Mouse (Mus musculus) MEL (cell line): ENCODE data around the gene Zfp583. TPM values are rescaled to one million over a fixed set of nuclear protein-coding genes. Genes with fewer than 3 reads are reported as not detected.

Experiments used
- DNase-seq: peaks from one replicate; pipeline ENCODE4 v3.0.0; 2011; ENCODE audit warnings: low read depth, low spot score
- H3K27ac ChIP-seq: 2 replicates; pipeline ENCODE4 v1.5.1; 2012; ENCODE audit warnings: low read depth, mild to moderate bottlenecking, control low read depth, low read length, moderate library complexity; ENCODE audit not compliant: control insufficient read depth
- H3K27me3 ChIP-seq, 2 experiments: fragments of 150-350 bp in 1 of 2; sonication (generic) in 1 of 2; 2 replicates each; pipeline ENCODE4 v1.6.1; 2012; ENCODE audit warnings: low read length in 2 of 2, mild to moderate bottlenecking in 2 of 2, improper control_type of control experiment in 1 of 2, moderate library complexity in 1 of 2; ENCODE audit not compliant: insufficient read depth in 2 of 2, control insufficient read depth in 1 of 2
- H3K36me3 ChIP-seq, 2 experiments: 2 replicates each; pipeline ENCODE4 v1.6.1; 2012 to 2014; ENCODE audit warnings: low read length in 2 of 2, improper control_type of control experiment in 1 of 2, inconsistent platforms in 1 of 2, mild to moderate bottlenecking in 1 of 2; ENCODE audit not compliant: insufficient read depth in 2 of 2, control insufficient read depth in 1 of 2
- H3K4me1 ChIP-seq, 2 experiments: fragments of 150-350 bp in 1 of 2; sonication (generic) in 1 of 2; 2 replicates each; pipeline ENCODE4 v1.6.1; 2012; ENCODE audit warnings: low read length in 2 of 2, improper control_type of control experiment in 1 of 2, mild to moderate bottlenecking in 1 of 2; ENCODE audit not compliant: insufficient read depth in 2 of 2, control insufficient read depth in 1 of 2
- H3K4me3 ChIP-seq, 2 experiments: fragments of 150-350 bp in 1 of 2; sonication (generic) in 1 of 2; 2 replicates each; pipeline ENCODE4 v1.5.1; 2012; ENCODE audit warnings: low read depth in 2 of 2, low read length in 2 of 2, mild to moderate bottlenecking in 2 of 2, moderate library complexity in 2 of 2, control low read depth in 1 of 2, improper control_type of control experiment in 1 of 2; ENCODE audit not compliant: control insufficient read depth in 1 of 2, insufficient read depth in 1 of 2
- H3K79me2 ChIP-seq: 2 replicates; pipeline ENCODE4 v1.6.1; 2012; ENCODE audit warnings: mild to moderate bottlenecking, low read length, moderate library complexity; ENCODE audit not compliant: control insufficient read depth, poor library complexity, insufficient read depth
- H3K9ac ChIP-seq: 2 replicates; pipeline ENCODE4 v1.6.1; 2012; ENCODE audit warnings: low read depth, mild to moderate bottlenecking, control low read depth, low read length, moderate library complexity; ENCODE audit not compliant: control insufficient read depth, poor library complexity, severe bottlenecking
- H3K9me3 ChIP-seq: fragments of 150-350 bp; sonication (generic); replicated peaks from 2 replicates; pipeline ENCODE4 v1.6.1; 2012; ENCODE audit warnings: mild to moderate bottlenecking, low read length, improper control_type of control experiment, moderate library complexity; ENCODE audit not compliant: insufficient read depth
- CTCF ChIP-seq, 3 experiments: IDR thresholded peaks in 2 of 3; conservative IDR thresholded peaks in 1 of 3; 2 replicates each; pipeline ENCODE4 v1.5.1; 2011 to 2012; ENCODE audit warnings: low read length in 3 of 3, low read depth in 2 of 3, mild to moderate bottlenecking in 2 of 3, improper control_type of control experiment in 1 of 3, inconsistent platforms in 1 of 3, mixed read lengths in 1 of 3, moderate library complexity in 1 of 3; ENCODE audit not compliant: control insufficient read depth in 1 of 3, insufficient read depth in 1 of 3, poor library complexity in 1 of 3, severe bottlenecking in 1 of 3
- ELF1 ChIP-seq: IDR thresholded peaks from 2 replicates; pipeline ENCODE4 v1.6.1; 2014; ENCODE audit warnings: low read depth, mild to moderate bottlenecking, inconsistent platforms, low read length, improper control_type of control experiment, moderate library complexity
- HCFC1 ChIP-seq: IDR thresholded peaks from 2 replicates; pipeline ENCODE4 v1.6.1; 2012; ENCODE audit warnings: low read depth, mild to moderate bottlenecking, inconsistent platforms, low read length, improper control_type of control experiment, moderate library complexity
- MAFK ChIP-seq: IDR thresholded peaks from 2 replicates; pipeline ENCODE4 v1.6.1; 2011; ENCODE audit warnings: low read depth, mild to moderate bottlenecking, low read length, improper control_type of control experiment, borderline replicate concordance
- MXI1 ChIP-seq: IDR thresholded peaks from 2 replicates; pipeline ENCODE4 v1.6.1; 2011; ENCODE audit warnings: mild to moderate bottlenecking, low read depth, low read length, improper control_type of control experiment
- MYC ChIP-seq: IDR thresholded peaks from 2 replicates; pipeline ENCODE4 v1.6.1; 2011; ENCODE audit warnings: low read depth, mild to moderate bottlenecking, low read length, improper control_type of control experiment, moderate library complexity
- RAD21 ChIP-seq: IDR thresholded peaks from 2 replicates; pipeline ENCODE4 v1.6.1; 2011; ENCODE audit warnings: mild to moderate bottlenecking, low read depth, low read length, improper control_type of control experiment
- SIN3A ChIP-seq: IDR thresholded peaks from 2 replicates; pipeline ENCODE4 v1.6.1; 2012; ENCODE audit warnings: low read length, improper control_type of control experiment, inconsistent platforms
- SMC3 ChIP-seq: IDR thresholded peaks from 2 replicates; pipeline ENCODE4 v1.6.1; 2011; ENCODE audit warnings: low read depth, low read length, improper control_type of control experiment
- polyA plus RNA-seq, 2 experiments: library from polyadenylated mRNA; stranded (reverse) in 1 of 2; unstranded in 1 of 2; fragments of >175 nt in 1 of 2; fragments of >200 nt in 1 of 2; gene quantifications; 2 replicates each; pipeline versions ENCODE4 v1.2.1 to v1.2.4; 2012; ENCODE audit warnings: low replicate concordance in 2 of 2, low read depth in 1 of 2; ENCODE audit not compliant: insufficient read length in 2 of 2, insufficient read depth in 1 of 2, missing spikeins in 1 of 2
- total RNA-seq: library from RNA; depleted of rRNA; stranded (reverse); fragments of 300-350 nt; gene quantifications from 2 replicates; pipeline ENCODE4 v1.2.3, GENCODE M21; 2012; rRNA removed

The Zfp583 gene
- total and polyA plus RNA-seq, 3 experiments = not detected

GRCm38 (mm10) chr7:6277906-6278305, 53.2 kb downstream of the Zfp583 start (continued):
- no peak for TF ChIP-seq MAFK

GRCm38 (mm10) chr7:6265695-6266094, 65.4 kb downstream of the Zfp583 start:
- Histone ChIP-seq H3K27ac (no peak overlapping the region), H3K4me3 (no peak overlapping the region), H3K27me3 (no peaks in the 10 kb centered on the region), H3K9ac (no peak overlapping the region), H3K9me3 (no peaks in the 10 kb centered on the region), H3K79me2 (no peaks in the 10 kb centered on the region), H3K36me3 (no peaks in the 10 kb centered on the region), H3K4me1 (no peaks in the 10 kb centered on the region)
- peak; percentile 69 for DNase-seq
- peak; percentile 73 for TF ChIP-seq ELF1
- TF ChIP-seq SMC3 = peak; percentile 57
- TF ChIP-seq CTCF (IDR thresholded peaks at IDR 0.05 in 2 of 3, conservative IDR thresholded peaks at IDR 0.05 in 1 of 3; ENCODE audit: control insufficient read depth in 1 of 3, insufficient read depth in 1 of 3, low read depth in 2 of 3, low read length in 3 of 3, poor library complexity in 1 of 3, severe bottlenecking in 1 of 3) = peak; percentile 41 to 79 (median 61); a peak in 5 of 6 replicates
- no peak for TF ChIP-seq MYC
- TF ChIP-seq SIN3A = no peak
- no peak for TF ChIP-seq MXI1
- TF ChIP-seq HCFC1 = no peak
- TF ChIP-seq RAD21 = peak; percentile 12

Other genes with a start within 250 kb of the Zfp583 start
- 19.3 and 22.7 TPM in 2 replicates for gene Zfp787, start 175.3 kb downstream of the Zfp583 start, total RNA-seq
- gene Zfp787, start 175.3 kb downstream of the Zfp583 start, polyA plus RNA-seq = 10 to 100 TPM in 1 of 2 experiments, not detected in 1; 28.8 TPM
- gene Zfp444, start 159.1 kb downstream of the Zfp583 start, total RNA-seq = 16.2 and 18.2 TPM in 2 replicates
- gene Zfp444, start 159.1 kb downstream of the Zfp583 start, polyA plus RNA-seq = 10 to 100 TPM in 1 of 2 experiments, not detected in 1; 24.2 TPM
- not detected in 2 replicates for gene Galp, start 134.2 kb downstream of the Zfp583 start, total RNA-seq
- gene Galp, start 134.2 kb downstream of the Zfp583 start, polyA plus RNA-seq = not detected
- not detected in 2 replicates for gene Zscan5b, start 109.0 kb downstream of the Zfp583 start, total RNA-seq
- gene Zscan5b, start 109.0 kb downstream of the Zfp583 start, polyA plus RNA-seq = not detected
- gene Epp13, start 78.6 kb downstream of the Zfp583 start, total RNA-seq = not detected in 2 replicates
- gene Epp13, start 78.6 kb downstream of the Zfp583 start, polyA plus RNA-seq = under 1 TPM in 1 of 2 experiments, not detected in 1; 0.14 TPM
- gene Zfp667, start 44.7 kb downstream of the Zfp583 start, total RNA-seq = 3.4 and 3.9 TPM in 2 replicates
- 1 to 10 TPM in 1 of 2 experiments, not detected in 1; 5.3 TPM for gene Zfp667, start 44.7 kb downstream of the Zfp583 start, polyA plus RNA-seq
- not detected in 2 replicates for gene Gm3854, start 12.5 kb upstream of the Zfp583 start, total RNA-seq
- not detected for gene Gm3854, start 12.5 kb upstream of the Zfp583 start, polyA plus RNA-seq
- gene Zfp78, start 32.0 kb upstream of the Zfp583 start, total RNA-seq = 0.42 and 0.50 TPM in 2 replicates
- under 1 TPM in 1 of 2 experiments, not detected in 1; 0.67 TPM for gene Zfp78, start 32.0 kb upstream of the Zfp583 start, polyA plus RNA-seq
- gene Zfp28, start 52.0 kb upstream of the Zfp583 start, total RNA-seq = 1.6 and 2.8 TPM in 2 replicates
- 1 to 10 TPM in 1 of 2 experiments, not detected in 1; 3.3 TPM for gene Zfp28, start 52.0 kb upstream of the Zfp583 start, polyA plus RNA-seq
- gene Smim17, start 67.4 kb upstream of the Zfp583 start, total RNA-seq = not detected in 2 replicates
- not detected for gene Smim17, start 67.4 kb upstream of the Zfp583 start, polyA plus RNA-seq
- not detected in 2 replicates for gene Gm20715, start 79.0 kb upstream of the Zfp583 start, total RNA-seq
- not detected for gene Gm20715, start 79.0 kb upstream of the Zfp583 start, polyA plus RNA-seq
- not detected in 2 replicates for gene Olfr1344, start 107.4 kb upstream of the Zfp583 start, total RNA-seq
- gene Olfr1344, start 107.4 kb upstream of the Zfp583 start, polyA plus RNA-seq = not detected
- gene Olfr1336, start 124.9 kb upstream of the Zfp583 start, total RNA-seq = not detected in 2 replicates
- under 1 TPM in 1 of 2 experiments, not detected in 1; 0.01 TPM for gene Olfr1336, start 124.9 kb upstream of the Zfp583 start, polyA plus RNA-seq
- gene Olfr1346, start 135.8 kb upstream of the Zfp583 start, total RNA-seq = not detected in 2 replicates
- gene Olfr1346, start 135.8 kb upstream of the Zfp583 start, polyA plus RNA-seq = not detected
- gene Olfr5, start 155.7 kb upstream of the Zfp583 start, total RNA-seq = not detected in 2 replicates
- not detected for gene Olfr5, start 155.7 kb upstream of the Zfp583 start, polyA plus RNA-seq
- not detected in 2 replicates for gene Olfr1347, start 168.5 kb upstream of the Zfp583 start, total RNA-seq
- not detected for gene Olfr1347, start 168.5 kb upstream of the Zfp583 start, polyA plus RNA-seq
- not detected in 2 replicates for gene Olfr1348, start 177.5 kb upstream of the Zfp583 start, total RNA-seq
- gene Olfr1348, start 177.5 kb upstream of the Zfp583 start, polyA plus RNA-seq = not detected
- gene Olfr1349, start 191.7 kb upstream of the Zfp583 start, total RNA-seq = not detected in 2 replicates
- not detected for gene Olfr1349, start 191.7 kb upstream of the Zfp583 start, polyA plus RNA-seq
- not detected in 2 replicates for gene Olfr1350, start 233.6 kb upstream of the Zfp583 start, total RNA-seq
- gene Olfr1350, start 233.6 kb upstream of the Zfp583 start, polyA plus RNA-seq = not detected